Mouse (Mus musculus): ENCODE results near the gene Hephl1. TPM values are rescaled to one million over a fixed set of nuclear protein-coding genes. Genes with fewer than 3 reads are reported as not detected.

Gene Hephl1
- total and polyA plus RNA-seq, 3 experiments = not detected

GRCm38 (mm10) chr9:15044391-15045083 lies 67.4 kb downstream of the Hephl1 start:
- Histone ChIP-seq H3K27ac (ENCODE audit: insufficient read depth, low read depth) (no peak overlapping the region), H3K4me2 (ENCODE audit: insufficient read depth, low read depth, poor library complexity, severe bottlenecking) (peak overlapping the region; percentile 62), H3K4me1 (ENCODE audit: control insufficient read depth in 1 of 2, insufficient read depth in 2 of 2) (peaks cover 9 to 49% of the 10 kb centered on the region in 2 experiments), H3K36me3 (replicated peaks in 1 of 2; ENCODE audit: control insufficient read depth in 1 of 2, insufficient read depth in 1 of 2, low read length in 1 of 2) (peaks cover 0 to 26% of the 10 kb centered on the region in 2 experiments), H3K79me2 (replicated peaks; ENCODE audit: control insufficient read depth, extremely low read depth, insufficient read depth, poor library complexity, severe bottlenecking) (no peaks in the 10 kb centered on the region), H3K9me3 (replicated peaks; ENCODE audit: low read length) (no peaks in the 10 kb centered on the region), H3K27me3 (replicated peaks) (no peaks in the 10 kb centered on the region), H3K9ac (ENCODE audit: insufficient read depth, low read depth) (peak overlapping the region; percentile 63; the same call in 1 of the 2 replicates), H3K4me3 (replicated peaks in 1 of 3; ENCODE audit: low read depth in 2 of 3, low read length in 2 of 3, poor library complexity in 1 of 3) (peak overlapping the region; percentile 53 to 86 (median 82))
- TF ChIP-seq CHD2 (IDR thresholded peaks at IDR 0.05; ENCODE audit: low read length) = no peak
- no peak for TF ChIP-seq MAX (IDR thresholded peaks at IDR 0.05; ENCODE audit: low read length)
- no peak for TF ChIP-seq ZMIZ1 (IDR thresholded peaks at IDR 0.05; ENCODE audit: low read depth, low read length)
- TF ChIP-seq EP300 (IDR thresholded peaks at IDR 0.05; ENCODE audit: low read length) = no peak
- in situ Hi-C loops (cut with MboI; ENCODE audit: low pct_ligation_motif_present, low pct_unique_long_range_greater_than_20kb, low sequenced_read_pairs) = no loop called here
- DNase-seq (ENCODE audit: extremely low read depth) = no peak
- dilution Hi-C loops (cut with MboI; ENCODE audit: extremely low pct_ligation_motif_present, extremely low pct_unique_long_range_greater_than_20kb, low sequenced_read_pairs) = no loop called here

GRCm38 (mm10) chr9:15041556-15041955 lies 70.4 kb downstream of the Hephl1 start:
- in situ Hi-C loops (cut with MboI; ENCODE audit: low pct_ligation_motif_present, low pct_unique_long_range_greater_than_20kb, low sequenced_read_pairs) = no loop called here
- no peak overlapping the region for H3K4me2 ChIP-seq (ENCODE audit: insufficient read depth, low read depth, poor library complexity, severe bottlenecking)

DNA sequence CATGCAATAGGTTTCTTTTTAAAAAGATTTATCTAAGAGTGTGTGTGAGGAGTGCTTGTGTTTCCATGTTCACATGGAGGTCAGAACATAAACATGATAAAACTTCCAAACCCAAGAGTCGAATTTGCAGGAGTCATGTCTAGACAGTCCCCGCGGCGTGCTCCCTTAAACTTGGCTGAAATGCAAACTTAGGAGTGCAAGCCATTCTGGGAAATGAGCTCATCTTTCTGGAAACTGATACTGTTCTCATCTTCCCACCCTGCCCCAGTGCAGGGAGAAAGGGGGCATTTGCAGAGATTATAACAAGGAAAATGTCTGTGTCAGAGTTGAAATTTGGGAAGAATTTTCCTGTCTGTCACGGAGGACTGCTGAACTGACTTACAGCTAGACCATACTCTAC lies 72.1 kb downstream of the Hephl1 start:
- H3K4me1 ChIP-seq (ENCODE audit: control insufficient read depth in 1 of 2, insufficient read depth in 2 of 2) = peaks cover 8 to 62% of the 10 kb centered on the region in 2 experiments; a peak in 3 of 4 replicates
- no peak overlapping the region for H3K4me3 ChIP-seq (replicated peaks in 1 of 3; ENCODE audit: low read depth in 2 of 3, low read length in 2 of 3, poor library complexity in 1 of 3)

More at GRCm38 (mm10) chr9:15041556-15041955, 70.4 kb downstream of the Hephl1 start:
- Histone ChIP-seq H3K4me3 (replicated peaks in 1 of 3; ENCODE audit: low read depth in 2 of 3, low read length in 2 of 3, poor library complexity in 1 of 3) (no peak overlapping the region), H3K9ac (ENCODE audit: insufficient read depth, low read depth) (no peak overlapping the region), H3K79me2 (replicated peaks; ENCODE audit: control insufficient read depth, extremely low read depth, insufficient read depth, poor library complexity, severe bottlenecking) (no peaks in the 10 kb centered on the region), H3K4me1 (ENCODE audit: control insufficient read depth in 1 of 2, insufficient read depth in 2 of 2) (peaks cover 9 to 60% of the 10 kb centered on the region in 2 experiments), H3K36me3 (replicated peaks in 1 of 2; ENCODE audit: control insufficient read depth in 1 of 2, insufficient read depth in 1 of 2, low read length in 1 of 2) (peaks cover 0 to 32% of the 10 kb centered on the region in 2 experiments), H3K27me3 (replicated peaks) (no peaks in the 10 kb centered on the region), H3K9me3 (replicated peaks; ENCODE audit: low read length) (peaks cover 6% of the 10 kb centered on the region), H3K27ac (ENCODE audit: insufficient read depth, low read depth) (no peak overlapping the region)
- DNase-seq (ENCODE audit: extremely low read depth) = no peak
- dilution Hi-C loops (cut with MboI; ENCODE audit: extremely low pct_ligation_motif_present, extremely low pct_unique_long_range_greater_than_20kb, low sequenced_read_pairs) = no loop called here
- no peak for TF ChIP-seq ZNF384 (IDR thresholded peaks at IDR 0.05; ENCODE audit: low read depth, low read length)
- TF ChIP-seq KAT2A (IDR thresholded peaks at IDR 0.05; ENCODE audit: insufficient replicate concordance, low read length) = no peak
- TF ChIP-seq E2F4 (IDR thresholded peaks at IDR 0.05; ENCODE audit: insufficient replicate concordance, low read depth, low read length) = no peak
- no peak for TF ChIP-seq BHLHE40 (IDR thresholded peaks at IDR 0.05; ENCODE audit: low read depth, low read length)
- no peak for TF ChIP-seq SIN3A (IDR thresholded peaks at IDR 0.05; ENCODE audit: low read length)
- TF ChIP-seq PAX5 (IDR thresholded peaks at IDR 0.05; ENCODE audit: low read length) = no peak
- no peak for TF ChIP-seq SMC3 (IDR thresholded peaks at IDR 0.05; ENCODE audit: low read depth, low read length)
- TF ChIP-seq ZMIZ1 (IDR thresholded peaks at IDR 0.05; ENCODE audit: low read depth, low read length) = no peak
- no peak for TF ChIP-seq EP300 (IDR thresholded peaks at IDR 0.05; ENCODE audit: low read length)

More for the DNA sequence above, 72.1 kb downstream of the Hephl1 start:
- H3K27ac ChIP-seq (ENCODE audit: insufficient read depth, low read depth) = no peak overlapping the region
- H3K79me2 ChIP-seq (replicated peaks; ENCODE audit: control insufficient read depth, extremely low read depth, insufficient read depth, poor library complexity, severe bottlenecking) = no peaks in the 10 kb centered on the region
- no peak for DNase-seq (ENCODE audit: extremely low read depth)
- dilution Hi-C loops (cut with MboI; ENCODE audit: extremely low pct_ligation_motif_present, extremely low pct_unique_long_range_greater_than_20kb, low sequenced_read_pairs) = no loop called here
- H3K27me3 ChIP-seq (replicated peaks) = no peaks in the 10 kb centered on the region
- H3K36me3 ChIP-seq (replicated peaks in 1 of 2; ENCODE audit: control insufficient read depth in 1 of 2, insufficient read depth in 1 of 2, low read length in 1 of 2) = peaks cover 0 to 32% of the 10 kb centered on the region in 2 experiments
- TF ChIP-seq GABPA (IDR thresholded peaks at IDR 0.05; ENCODE audit: insufficient replicate concordance, low read depth, low read length) = no peak
- TF ChIP-seq UBTF (IDR thresholded peaks at IDR 0.05; ENCODE audit: low read depth, low read length) = no peak
- no peak for TF ChIP-seq TCF12 (IDR thresholded peaks at IDR 0.05; ENCODE audit: low read depth, low read length)
- TF ChIP-seq ETS1 (conservative IDR thresholded peaks at IDR 0.05; ENCODE audit: low read depth, low read length) = no peak
- TF ChIP-seq JUND (conservative IDR thresholded peaks at IDR 0.05; ENCODE audit: low read depth, low read length) = no peak
- no peak for TF ChIP-seq USF1 (IDR thresholded peaks at IDR 0.05; ENCODE audit: low read depth, low read length)
- TF ChIP-seq JUN (IDR thresholded peaks at IDR 0.05; ENCODE audit: insufficient read depth, low read depth, low read length) = no peak
- TF ChIP-seq MXI1 (IDR thresholded peaks at IDR 0.05; ENCODE audit: low read depth, low read length) = no peak
- TF ChIP-seq SMC3 (IDR thresholded peaks at IDR 0.05; ENCODE audit: low read depth, low read length) = no peak
- TF ChIP-seq ELF1 (IDR thresholded peaks at IDR 0.05; ENCODE audit: low read depth, low read length) = no peak
- TF ChIP-seq ZMIZ1 (IDR thresholded peaks at IDR 0.05; ENCODE audit: low read depth, low read length) = no peak
- TF ChIP-seq NRF1 (IDR thresholded peaks at IDR 0.05; ENCODE audit: low read depth, low read length) = no peak
- no peak overlapping the region for H3K9ac ChIP-seq (ENCODE audit: insufficient read depth, low read depth)
- H3K4me2 ChIP-seq (ENCODE audit: insufficient read depth, low read depth, poor library complexity, severe bottlenecking) = no peak overlapping the region
- H3K9me3 ChIP-seq (replicated peaks; ENCODE audit: low read length) = peaks cover 6% of the 10 kb centered on the region
- in situ Hi-C loops (cut with MboI; ENCODE audit: low pct_ligation_motif_present, low pct_unique_long_range_greater_than_20kb, low sequenced_read_pairs) = no loop called here
